Mouse (Mus musculus) testis, adult 2 months (tissue): ENCODE results near the gene Fbxo41. TPM values are rescaled to one million over a fixed set of nuclear protein-coding genes. Genes with fewer than 3 reads are reported as not detected.
A peak's percentile ranks its signal among the peaks of the same experiment; 100 is the strongest.

Source experiments
- H3K27ac ChIP-seq: fragments of 200-500 bp; 2 replicates; pipeline ENCODE4 v1.5.1; 2012; ENCODE audit warnings: low read depth, low read length; ENCODE audit not compliant: control insufficient read depth, insufficient read depth
- H3K27me3 ChIP-seq: fragments of 200-500 bp; 2 replicates; pipeline ENCODE4 v1.6.1; 2012; ENCODE audit warnings: mild to moderate bottlenecking, low read length, moderate library complexity; ENCODE audit not compliant: control insufficient read depth, insufficient read depth
- H3K36me3 ChIP-seq: fragments of 200-500 bp; 2 replicates; pipeline ENCODE4 v1.6.1; 2012; ENCODE audit warnings: mild to moderate bottlenecking, low read length; ENCODE audit not compliant: control insufficient read depth, insufficient read depth
- H3K4me1 ChIP-seq: fragments of 200-500 bp; 2 replicates; pipeline ENCODE4 v1.6.1; 2012; ENCODE audit warnings: low read length; ENCODE audit not compliant: control insufficient read depth, insufficient read depth
- H3K4me3 ChIP-seq: fragments of 200-500 bp; 2 replicates; pipeline ENCODE4 v1.5.1; 2012; ENCODE audit warnings: low read depth, mild to moderate bottlenecking, low read length, moderate library complexity, mixed read lengths; ENCODE audit not compliant: control insufficient read depth
- CTCF ChIP-seq: fragments of 200-500 bp; IDR thresholded peaks from 2 replicates; pipeline ENCODE4 v1.5.1; 2012; ENCODE audit warnings: low read depth, mild to moderate bottlenecking, inconsistent platforms, low read length, moderate library complexity; ENCODE audit not compliant: control insufficient read depth, insufficient read depth, insufficient replicate concordance
- POLR2A ChIP-seq: fragments of 200-500 bp; IDR thresholded peaks from 2 replicates; pipeline ENCODE4 v1.6.1; 2012; ENCODE audit warnings: low read depth, mild to moderate bottlenecking, inconsistent platforms, low read length, moderate library complexity; ENCODE audit not compliant: control insufficient read depth
- polyA plus RNA-seq: library from polyadenylated mRNA; depleted of rRNA; stranded (reverse); fragments of >200 nt; gene quantifications from 2 replicates; pipeline ENCODE4 v1.2.3, GENCODE M21; 2012; rRNA removed

Gene Fbxo41
- 0.37 and 0.52 TPM in 2 replicates for polyA plus RNA-seq

DNA sequence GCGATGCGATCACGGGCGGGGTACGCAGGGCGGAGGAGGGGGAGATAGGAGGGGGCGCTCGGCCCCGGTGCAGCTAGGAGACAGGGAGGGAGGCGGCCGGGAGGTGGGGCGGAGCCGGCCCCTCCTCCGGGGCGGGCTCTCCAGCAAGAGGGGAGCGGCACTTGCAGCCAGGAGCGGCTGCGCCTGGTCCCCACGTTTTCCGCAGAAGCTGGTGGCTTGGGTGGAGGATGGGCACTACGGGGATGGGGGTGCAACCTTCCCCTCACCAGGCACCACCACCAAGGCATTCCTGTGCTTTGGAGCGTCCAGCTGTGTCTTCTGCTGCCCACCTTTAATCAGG, at the start of gene Fbxo41:
Gene Fbxo41 (minus strand): TSS at position 84 of the 340 bp plus-strand sequence.
- no peak for TF ChIP-seq POLR2A
- TF ChIP-seq CTCF = no peak
- H3K36me3 ChIP-seq = no peaks in the 10 kb centered on the region
- H3K4me3 ChIP-seq = peak within 1 kb of the TSS; percentile 52
- H3K27ac ChIP-seq = no peak within 1 kb of the TSS
- H3K4me1 ChIP-seq = peaks cover 14% of the 10 kb centered on the region
- H3K27me3 ChIP-seq = peaks cover 3% of the 10 kb centered on the region

- Histone ChIP-seq H3K4me3 (no peak overlapping the region), H3K36me3 (no peaks in the 10 kb centered on the region), H3K27ac (no peak overlapping the region), H3K4me1 (no peaks in the 10 kb centered on the region), H3K27me3 (no peaks in the 10 kb centered on the region)
- TF ChIP-seq POLR2A = no peak
- no peak for TF ChIP-seq CTCF
Observed at GRCm38 (mm10) chr6:85547642-85548041, 44.8 kb upstream of the Fbxo41 start.

- Histone ChIP-seq H3K36me3 (no peaks in the 10 kb centered on the region), H3K27me3 (no peaks in the 10 kb centered on the region), H3K27ac (no peak overlapping the region), H3K4me1 (no peaks in the 10 kb centered on the region), H3K4me3 (no peak overlapping the region)
- no peak for TF ChIP-seq POLR2A
- TF ChIP-seq CTCF = no peak
Observed at GRCm38 (mm10) chr6:85544251-85544881, 41.6 kb upstream of the Fbxo41 start.

- no peak for TF ChIP-seq CTCF
- TF ChIP-seq POLR2A = no peak
- H3K27ac ChIP-seq = no peak overlapping the region
- H3K36me3 ChIP-seq = no peaks in the 10 kb centered on the region
- H3K27me3 ChIP-seq = no peaks in the 10 kb centered on the region
- no peaks in the 10 kb centered on the region for H3K4me1 ChIP-seq
- no peak overlapping the region for H3K4me3 ChIP-seq
Observed at GRCm38 (mm10) chr6:85543351-85544175, 40.8 kb upstream of the Fbxo41 start.

GRCm38 (mm10) chr6:85522825-85523224, 20.0 kb upstream of the Fbxo41 start:
- Histone ChIP-seq H3K27me3 (no peaks in the 10 kb centered on the region), H3K27ac (no peak overlapping the region), H3K4me1 (peaks cover 2% of the 10 kb centered on the region), H3K36me3 (no peaks in the 10 kb centered on the region), H3K4me3 (no peak overlapping the region)
- TF ChIP-seq POLR2A (no peak), CTCF (no peak)

- H3K27ac ChIP-seq = no peak overlapping the region
- no peaks in the 10 kb centered on the region for H3K27me3 ChIP-seq
- TF ChIP-seq POLR2A (no peak), CTCF (no peak)
- no peak overlapping the region for H3K4me3 ChIP-seq
- H3K4me1 ChIP-seq = peaks cover 2% of the 10 kb centered on the region
- no peaks in the 10 kb centered on the region for H3K36me3 ChIP-seq
Observed at GRCm38 (mm10) chr6:85522026-85522425, 19.2 kb upstream of the Fbxo41 start.

DNA sequence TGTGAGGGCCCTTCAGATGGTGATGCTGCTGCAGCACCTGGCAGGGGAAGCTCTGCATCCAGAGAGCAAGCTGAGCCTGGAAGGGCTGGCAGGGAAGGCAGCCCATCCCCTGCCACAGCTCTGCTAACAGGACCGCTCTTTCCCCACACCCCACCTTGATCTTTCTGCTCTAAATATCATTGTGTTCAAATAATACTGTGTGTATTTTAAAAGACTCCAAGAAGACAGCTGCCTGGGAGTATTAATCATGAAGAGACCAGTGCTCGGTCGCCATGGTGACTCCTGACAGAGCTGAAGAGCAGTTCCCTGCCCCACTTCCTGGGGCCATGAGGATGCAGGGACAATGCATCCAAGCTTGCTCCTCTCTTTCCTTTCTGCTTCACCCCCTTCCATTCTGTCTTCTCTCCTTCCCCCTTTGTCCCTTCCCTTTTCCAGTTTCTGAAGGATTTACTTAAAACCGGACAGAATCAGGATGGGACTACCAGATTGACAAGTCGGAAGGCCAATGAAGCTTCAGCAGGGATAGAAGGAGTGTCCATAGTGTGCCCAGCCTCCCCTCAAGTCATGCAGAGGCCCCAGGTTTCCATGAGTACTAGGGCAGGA, 15.4 kb upstream of the Fbxo41 start:
- no peaks in the 10 kb centered on the region for H3K36me3 ChIP-seq
- no peak overlapping the region for H3K4me3 ChIP-seq
- no peaks in the 10 kb centered on the region for H3K27me3 ChIP-seq
- TF ChIP-seq CTCF (no peak), POLR2A (no peak)
- peaks cover 6% of the 10 kb centered on the region for H3K4me1 ChIP-seq
- H3K27ac ChIP-seq = no peak overlapping the region
